Mouse (Mus musculus) midbrain, embryonic 12.5 days (tissue): Measurements from ENCODE around the gene Olfr125. TPM values are rescaled to one million over a fixed set of nuclear protein-coding genes. Genes with fewer than 3 reads are reported as not detected.

Experiments used
- ATAC-seq: fragments of 200-750 bp; cut with Nextera tagmentation; 2 replicates; pipeline ENCODE4 v1.8.0; 2017; ENCODE audit warnings: low read depth, moderate TSS enrichment, moderate library complexity; ENCODE audit not compliant: low FRiP score
- H3K27ac ChIP-seq: fragments of 300-500 bp; sonication (generic); replicated peaks from 2 replicates; pipeline ENCODE4 v1.5.1; 2016; ENCODE audit warnings: mild to moderate bottlenecking
- H3K27me3 ChIP-seq: fragments of 300-500 bp; sonication (generic); 2 replicates; pipeline ENCODE4 v1.6.1; 2016; ENCODE audit warnings: mild to moderate bottlenecking
- H3K36me3 ChIP-seq: fragments of 300-500 bp; sonication (generic); 2 replicates; pipeline ENCODE4 v1.6.1; 2016
- H3K4me1 ChIP-seq: fragments of 300-500 bp; sonication (generic); 2 replicates; pipeline ENCODE4 v1.6.1; 2016
- H3K4me2 ChIP-seq: fragments of 300-500 bp; sonication (generic); replicated peaks from 2 replicates; pipeline ENCODE4 v1.6.1; 2016; ENCODE audit warnings: mild to moderate bottlenecking, moderate library complexity
- H3K4me3 ChIP-seq: fragments of 300-500 bp; sonication (generic); 2 replicates; pipeline ENCODE4 v1.5.1; 2016; ENCODE audit warnings: mild to moderate bottlenecking
- H3K9ac ChIP-seq: fragments of 300-500 bp; sonication (generic); replicated peaks from 2 replicates; pipeline ENCODE4 v1.6.1; 2016; ENCODE audit warnings: mild to moderate bottlenecking, moderate library complexity
- H3K9me3 ChIP-seq: fragments of 300-500 bp; sonication (generic); 2 replicates; pipeline ENCODE4 v1.6.1; 2016; ENCODE audit warnings: mild to moderate bottlenecking
- WGBS: fragments of 180-500 bp; shearing (Covaris S2); methylation state at CpG from one replicate; pipeline ENCODE4 v1.1.7; 2016; 5-methylcytosine and 5-hydroxymethylcytosine counted together
- polyA plus RNA-seq: library from polyadenylated mRNA; unstranded; fragments of >200 nt; fragmentation: Nextera tagmentation; extraction: Ambion mirVana; gene quantifications from 2 replicates; pipeline ENCODE4 v1.2.1, GENCODE M21; 2016

Olfr125 gene
- polyA plus RNA-seq, result not detected in 2 replicates

- Histone ChIP-seq H3K27ac (no peak within 1 kb of the TSS), H3K4me3 (no peak within 1 kb of the TSS), H3K4me1 (no peaks in the 10 kb centered on the region), H3K9ac (no peak within 1 kb of the TSS), H3K36me3 (no peaks in the 10 kb centered on the region), H3K9me3 (no peaks in the 10 kb centered on the region), H3K27me3 (no peaks in the 10 kb centered on the region), H3K4me2 (no peak within 1 kb of the TSS)
- ATAC-seq, result no peak
Observed at GRCm38 (mm10) chr17:37832649-37833048, at the start of gene Olfr125. Gene Olfr125, plus strand, starts transcription at chr17:37832949.

GRCm38 (mm10) chr17:37793229-37793628, 39.5 kb upstream of the Olfr125 start, which contains the start of gene Olfr123:
Gene Olfr123, plus strand, starts transcription at chr17:37793529.
- Histone ChIP-seq H3K9ac (no peak within 1 kb of the TSS), H3K4me2 (no peak within 1 kb of the TSS), H3K9me3 (no peaks in the 10 kb centered on the region), H3K4me1 (no peaks in the 10 kb centered on the region), H3K4me3 (no peak within 1 kb of the TSS), H3K36me3 (no peaks in the 10 kb centered on the region), H3K27ac (no peak within 1 kb of the TSS), H3K27me3 (no peaks in the 10 kb centered on the region)
- ATAC-seq, result no peak
- 94% methylated on average over 2 of the region's 2 CpGs for WGBS

GRCm38 (mm10) chr17:37799588-37799987, 33.2 kb upstream of the Olfr125 start, which contains the start of gene Olfr124:
Gene Olfr124, plus strand, starts transcription at chr17:37799888.
- 90% methylated on average over 3 of the region's 3 CpGs for WGBS

GRCm38 (mm10) chr17:37847183-37847582, 14.4 kb downstream of the Olfr125 start, which contains the start of gene Olfr126:
Gene Olfr126, plus strand, starts transcription at chr17:37847483.
- Histone ChIP-seq H3K36me3 (no peaks in the 10 kb centered on the region), H3K27me3 (no peaks in the 10 kb centered on the region), H3K9ac (no peak within 1 kb of the TSS), H3K9me3 (no peaks in the 10 kb centered on the region), H3K4me3 (no peak within 1 kb of the TSS), H3K27ac (no peak within 1 kb of the TSS), H3K4me1 (no peaks in the 10 kb centered on the region), H3K4me2 (no peak within 1 kb of the TSS)
- ATAC-seq, result no peak

More at GRCm38 (mm10) chr17:37799588-37799987, 33.2 kb upstream of the Olfr125 start, which contains the start of gene Olfr124:
- Histone ChIP-seq H3K4me1 (no peaks in the 10 kb centered on the region), H3K9me3 (no peaks in the 10 kb centered on the region), H3K36me3 (no peaks in the 10 kb centered on the region), H3K27me3 (no peaks in the 10 kb centered on the region), H3K4me3 (no peak within 1 kb of the TSS), H3K9ac (no peak within 1 kb of the TSS), H3K27ac (no peak within 1 kb of the TSS), H3K4me2 (no peak within 1 kb of the TSS)
- no peak for ATAC-seq

- no peak overlapping the region for H3K4me3 ChIP-seq
- H3K27ac ChIP-seq, result no peak overlapping the region
- H3K36me3 ChIP-seq, result no peaks in the 10 kb centered on the region
- H3K4me2 ChIP-seq, result no peak overlapping the region
- WGBS, result 82% methylated on average over 2 of the region's 2 CpGs
- ATAC-seq, result no peak
- no peak overlapping the region for H3K9ac ChIP-seq
- H3K27me3 ChIP-seq, result no peaks in the 10 kb centered on the region
- no peaks in the 10 kb centered on the region for H3K4me1 ChIP-seq
- H3K9me3 ChIP-seq, result no peaks in the 10 kb centered on the region
Observed at GRCm38 (mm10) chr17:37863901-37864300, 31.2 kb downstream of the Olfr125 start.

- Histone ChIP-seq H3K9ac (no peak overlapping the region), H3K9me3 (no peaks in the 10 kb centered on the region), H3K27me3 (no peaks in the 10 kb centered on the region), H3K36me3 (no peaks in the 10 kb centered on the region), H3K27ac (no peak overlapping the region), H3K4me3 (no peak overlapping the region), H3K4me2 (no peak overlapping the region), H3K4me1 (no peaks in the 10 kb centered on the region)
- ATAC-seq, result no peak
- 26% methylated on average over 8 of the region's 8 CpGs for WGBS
Observed at GRCm38 (mm10) chr17:37869676-37870205, 37.0 kb downstream of the Olfr125 start.

- Histone ChIP-seq H3K27ac (no peak overlapping the region), H3K4me2 (no peak overlapping the region), H3K9ac (no peak overlapping the region), H3K9me3 (no peaks in the 10 kb centered on the region), H3K4me3 (no peak overlapping the region), H3K27me3 (no peaks in the 10 kb centered on the region), H3K36me3 (no peaks in the 10 kb centered on the region), H3K4me1 (no peaks in the 10 kb centered on the region)
- WGBS, result 82% methylated on average over 3 of the region's 3 CpGs
- no peak for ATAC-seq
Observed at GRCm38 (mm10) chr17:37873830-37874229, 41.1 kb downstream of the Olfr125 start.

Other genes with a start within 250 kb of the Olfr125 start
- gene Olfr114, start 240.2 kb upstream of the Olfr125 start, polyA plus RNA-seq, result not detected in 2 replicates
- gene Olfr115, start 205.8 kb upstream of the Olfr125 start, polyA plus RNA-seq, result not detected in 2 replicates
- gene Olfr116, start 205.8 kb upstream of the Olfr125 start, polyA plus RNA-seq, result not detected in 2 replicates
- gene Olfr117, start 169.2 kb upstream of the Olfr125 start, polyA plus RNA-seq, result not detected in 2 replicates
- not detected in 2 replicates for gene Olfr118, start 166.0 kb upstream of the Olfr125 start, polyA plus RNA-seq
- gene Olfr119, start 136.4 kb upstream of the Olfr125 start, polyA plus RNA-seq, result not detected in 2 replicates
- not detected in 2 replicates for gene Olfr120, start 111.1 kb upstream of the Olfr125 start, polyA plus RNA-seq
- not detected in 2 replicates for gene Olfr121, start 84.1 kb upstream of the Olfr125 start, polyA plus RNA-seq
- gene Olfr122, start 64.3 kb upstream of the Olfr125 start, polyA plus RNA-seq, result not detected in 2 replicates
- gene Olfr123, start 39.4 kb upstream of the Olfr125 start, polyA plus RNA-seq, result not detected in 2 replicates
- gene Olfr124, start 33.1 kb upstream of the Olfr125 start, polyA plus RNA-seq, result not detected in 2 replicates
- gene Olfr126, start 14.5 kb downstream of the Olfr125 start, polyA plus RNA-seq, result not detected in 2 replicates
- not detected in 2 replicates for gene Olfr127, start 67.5 kb downstream of the Olfr125 start, polyA plus RNA-seq
- not detected in 2 replicates for gene Olfr128, start 87.6 kb downstream of the Olfr125 start, polyA plus RNA-seq
- gene Olfr761, start 120.1 kb downstream of the Olfr125 start, polyA plus RNA-seq, result not detected in 2 replicates
- gene Olfr129, start 227.1 kb downstream of the Olfr125 start, polyA plus RNA-seq, result not detected in 2 replicates
- gene Olfr130, start 231.0 kb downstream of the Olfr125 start, polyA plus RNA-seq, result not detected in 2 replicates